Mouse (Mus musculus) retina, postnatal 7 days (tissue): ENCODE data around the gene Drosha.

Experiments used
- DNase-seq: peaks from one replicate; pipeline ENCODE4 v3.0.0-alpha.2; 2012; ENCODE audit warnings: low read depth, low spot score

The Drosha gene

DNA sequence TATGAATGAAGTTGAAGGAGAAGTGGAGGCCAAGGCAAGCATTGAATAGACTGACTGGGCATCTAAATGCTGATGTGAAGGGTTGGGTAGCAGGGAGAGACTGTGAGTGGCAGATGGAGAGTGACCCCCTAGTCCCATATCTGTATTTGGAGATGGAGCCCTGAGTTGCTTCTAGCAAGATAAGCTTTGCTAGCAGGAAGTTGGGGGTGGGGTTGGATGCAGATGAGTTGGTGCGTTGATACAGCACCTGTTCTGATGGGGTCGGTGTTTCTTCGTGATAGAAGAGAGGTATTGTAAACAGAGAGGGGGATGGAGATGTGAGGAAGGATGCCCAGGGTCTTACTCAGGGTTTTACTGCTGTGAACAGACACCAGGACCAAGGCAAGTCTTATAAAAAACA is 5.3 kb downstream of the Drosha start:
- no peak for DNase-seq

- no peak for DNase-seq
These were observed 8.0 kb downstream of the Drosha start for GRCm38 (mm10) chr15:12832599-12832998.

DNA sequence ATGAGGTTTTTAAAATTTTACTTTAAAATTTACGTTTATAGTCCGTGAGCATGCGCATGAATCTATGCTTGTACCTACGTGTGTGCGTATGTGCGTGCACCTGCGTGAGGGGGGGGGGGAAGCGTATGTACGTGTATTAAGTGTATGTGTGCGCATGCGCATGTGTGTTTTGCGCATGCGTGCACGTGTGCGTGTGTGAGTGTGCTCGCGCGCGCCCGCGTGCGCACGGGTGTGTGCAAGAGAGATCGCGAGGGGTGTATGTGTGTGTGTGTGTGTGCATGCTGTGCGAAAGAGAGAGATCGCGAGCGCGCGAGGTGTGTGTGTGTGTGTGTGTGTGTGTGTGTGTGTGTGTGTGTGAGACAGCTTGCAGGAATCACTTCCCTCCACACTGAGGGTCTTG is 8.8 kb downstream of the Drosha start:
- DNase-seq, result no peak

DNA sequence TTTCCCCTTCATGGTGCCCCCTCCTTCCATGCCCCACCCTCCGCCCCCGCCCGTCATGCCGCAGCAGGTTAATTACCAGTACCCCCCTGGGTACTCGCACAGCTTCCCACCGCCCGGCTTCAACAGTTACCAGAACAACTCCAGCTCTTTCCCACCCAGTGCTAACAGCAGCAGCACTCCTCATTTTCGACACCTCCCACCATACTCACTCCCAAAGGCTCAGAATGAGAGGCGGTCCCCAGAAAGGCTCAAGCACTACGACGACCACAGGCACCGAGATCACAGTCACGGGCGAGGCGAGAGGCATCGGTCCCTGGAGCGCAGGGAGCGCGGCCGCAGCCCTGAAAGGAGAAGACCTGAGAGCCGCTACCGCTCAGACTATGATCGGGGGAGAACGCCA is 9.6 kb downstream of the Drosha start:
- DNase-seq, result no peak

DNA sequence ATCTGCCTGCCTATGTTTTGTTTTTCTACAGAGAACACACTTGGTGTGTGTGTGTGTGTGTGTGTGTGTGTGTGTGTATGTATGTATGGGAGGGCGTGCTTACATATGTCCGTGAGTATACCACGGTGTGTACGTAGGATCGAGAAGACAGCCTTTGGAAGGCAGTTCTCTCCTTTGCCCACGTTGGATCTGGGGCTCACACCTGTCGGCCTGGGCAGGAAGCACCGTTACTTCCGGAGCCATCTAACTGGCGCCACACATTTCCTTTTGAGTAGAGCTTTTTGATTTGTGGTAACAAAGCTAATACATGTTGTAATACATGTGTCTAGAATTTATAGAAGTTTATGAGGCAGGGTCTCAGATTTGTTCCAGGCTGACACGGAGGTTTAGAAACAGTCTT is 16.1 kb downstream of the Drosha start:
- no peak for DNase-seq

DNA sequence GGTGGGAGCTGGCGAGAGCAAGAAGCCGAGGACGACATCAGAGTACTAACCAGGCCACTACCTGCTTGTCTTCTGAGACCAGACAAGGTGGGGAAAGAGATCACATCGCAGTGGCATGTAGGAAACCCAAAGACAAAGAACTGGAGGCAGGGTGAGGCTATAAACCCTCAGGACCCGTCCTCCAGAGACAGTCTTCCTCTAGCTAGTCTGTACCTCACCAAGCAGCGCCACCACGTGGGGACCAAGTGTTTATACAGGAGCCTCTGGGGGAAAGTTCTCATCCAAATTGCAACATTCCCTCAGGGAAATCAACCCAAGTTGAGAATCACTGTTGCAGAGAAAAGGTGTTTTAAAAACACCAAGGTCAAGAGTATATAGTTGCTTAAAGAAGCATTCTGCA is 18.2 kb downstream of the Drosha start:
- DNase-seq, result no peak

DNA sequence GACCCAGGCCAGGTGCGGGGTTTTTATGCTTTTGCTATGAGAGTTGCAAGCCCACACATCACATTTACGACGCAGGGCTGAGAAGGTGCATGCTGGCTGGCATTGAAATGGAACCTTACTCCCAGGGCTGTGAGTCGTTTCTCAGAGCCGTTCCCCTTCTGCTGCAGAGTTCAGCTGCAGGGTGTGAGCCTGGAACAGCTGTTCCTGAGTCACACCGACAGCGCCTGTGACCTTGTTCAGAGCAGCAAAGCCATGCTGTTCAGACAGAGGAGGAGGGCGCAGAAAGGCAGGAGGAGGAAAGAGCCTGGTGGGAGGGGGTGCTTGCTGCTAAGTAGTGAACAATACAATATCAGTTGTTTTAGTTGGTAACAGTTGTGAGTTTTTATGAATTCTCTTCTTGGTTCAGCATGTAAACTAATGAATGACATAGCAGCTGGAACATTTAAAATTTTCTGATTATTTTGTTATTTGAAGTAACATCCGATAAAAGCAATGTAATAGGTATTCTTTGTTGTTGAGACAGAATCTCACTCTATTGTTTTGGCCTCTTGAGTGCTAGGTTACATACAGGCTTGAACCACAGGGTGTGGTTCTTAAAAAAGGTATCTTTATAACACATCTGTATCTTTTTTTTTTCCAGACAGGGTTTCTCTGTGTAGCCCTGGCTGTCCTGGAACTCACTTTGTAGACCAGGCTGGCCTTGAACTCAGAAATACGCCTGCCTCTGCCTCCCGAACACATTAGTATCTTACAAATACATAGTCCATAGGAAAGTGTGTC is 23.8 kb downstream of the Drosha start:
- DNase-seq, result no peak

- no peak for DNase-seq
These were observed 24.8 kb downstream of the Drosha start for GRCm38 (mm10) chr15:12849373-12849772.

DNA sequence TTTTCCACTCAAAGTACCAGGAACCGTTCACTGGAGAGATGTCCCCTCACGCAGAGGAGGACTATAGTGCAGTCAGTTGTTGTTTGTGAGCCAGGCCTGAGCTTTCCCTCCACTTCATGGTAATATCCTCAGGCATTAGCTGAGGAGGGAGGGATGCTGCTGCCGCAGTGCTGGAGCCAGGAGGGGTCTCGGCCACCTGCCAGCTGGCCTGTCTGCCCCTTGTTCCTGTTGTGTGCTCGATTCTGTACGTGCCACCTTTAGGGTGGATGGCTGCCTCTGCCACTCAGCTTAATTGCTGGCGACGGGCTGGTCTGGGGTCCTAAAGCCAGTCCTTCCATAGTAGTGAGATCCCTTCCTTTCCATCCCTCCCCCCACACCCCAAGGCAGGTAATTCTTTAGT is 28.9 kb downstream of the Drosha start:
- DNase-seq, result no peak

DNA sequence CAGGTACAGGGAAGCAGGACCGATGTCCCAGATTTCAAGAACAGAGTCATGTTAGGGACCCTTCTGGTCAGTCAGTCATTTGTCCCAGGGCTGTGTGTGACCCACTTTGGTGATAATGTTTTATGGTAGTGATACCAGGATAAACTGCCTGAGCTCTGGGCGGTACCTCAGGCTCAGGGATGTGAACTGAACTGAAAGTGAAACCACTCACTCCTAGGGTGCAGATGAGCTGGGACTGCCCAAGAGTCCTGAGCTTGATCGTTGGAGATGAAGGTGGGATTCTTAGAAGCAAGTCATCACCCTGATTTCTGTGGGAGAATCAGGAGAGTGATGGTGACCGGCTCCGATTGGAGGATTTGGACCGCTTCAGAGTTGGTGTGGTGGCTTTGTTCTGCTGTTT is 32.2 kb downstream of the Drosha start:
- no peak for DNase-seq

DNA sequence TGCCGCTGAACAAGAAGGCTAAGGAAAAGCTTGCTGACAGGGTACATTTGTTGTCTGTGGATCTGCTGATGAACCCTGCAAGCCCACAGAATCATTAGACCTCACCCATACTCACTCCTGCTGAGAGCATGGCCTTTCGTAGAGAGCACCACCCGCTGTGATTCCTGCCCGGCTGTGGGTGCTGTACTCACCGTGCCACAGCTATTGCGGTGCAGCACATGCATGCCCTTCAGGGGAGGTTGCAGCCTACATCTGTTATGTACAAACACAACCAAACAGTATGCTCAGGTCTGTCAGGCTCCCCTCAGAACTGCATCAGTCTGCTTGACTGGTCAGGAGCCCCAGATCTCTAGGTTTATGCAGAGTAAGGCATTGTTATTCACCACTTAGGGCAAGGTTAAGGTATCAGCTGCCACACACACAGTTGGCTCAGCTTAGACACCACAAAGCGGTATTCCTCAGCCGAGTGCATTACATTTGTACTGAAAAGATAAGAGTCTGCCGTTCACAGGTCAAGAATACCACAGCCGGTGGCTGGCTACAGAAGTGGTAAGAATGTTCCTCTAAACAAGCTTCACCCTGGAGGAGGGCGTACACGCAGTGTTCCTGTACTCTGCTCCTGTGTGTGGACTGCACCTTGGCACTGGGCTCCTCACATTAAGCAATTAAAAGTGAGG is 33.4 kb downstream of the Drosha start:
- DNase-seq, result no peak

GRCm38 (mm10) chr15:12858645-12859044 is 34.0 kb downstream of the Drosha start:
- DNase-seq, result no peak

GRCm38 (mm10) chr15:12862061-12862460 is 37.4 kb downstream of the Drosha start:
- DNase-seq, result no peak

DNA sequence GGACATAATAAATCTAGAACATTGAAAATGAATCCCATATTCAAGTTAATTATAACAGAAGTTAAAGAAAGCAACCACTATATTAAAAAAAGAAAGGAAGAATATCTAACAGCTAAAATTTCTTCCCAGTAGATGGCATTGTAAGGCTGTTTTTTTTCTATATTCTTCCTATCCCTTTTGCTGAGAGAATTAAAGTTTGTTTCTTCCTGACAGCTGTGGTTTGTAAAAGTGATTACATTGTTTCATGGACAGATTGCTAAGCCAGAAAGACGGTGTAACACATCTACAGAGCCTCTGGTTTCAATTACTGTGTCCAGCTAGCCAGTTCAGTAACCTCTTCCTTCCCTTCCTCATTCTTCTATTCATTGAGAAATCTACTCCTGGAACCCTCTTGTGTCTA is 39.1 kb downstream of the Drosha start:
- no peak for DNase-seq

GRCm38 (mm10) chr15:12865595-12866314 is 41.1 kb downstream of the Drosha start:
- no peak for DNase-seq

GRCm38 (mm10) chr15:12867269-12867668 is 42.7 kb downstream of the Drosha start:
- no peak for DNase-seq

- DNase-seq, result peak; percentile 19
These were observed 51.0 kb downstream of the Drosha start for GRCm38 (mm10) chr15:12875442-12876176.

GRCm38 (mm10) chr15:12876266-12876665 is 51.7 kb downstream of the Drosha start:
- DNase-seq, result no peak

DNA sequence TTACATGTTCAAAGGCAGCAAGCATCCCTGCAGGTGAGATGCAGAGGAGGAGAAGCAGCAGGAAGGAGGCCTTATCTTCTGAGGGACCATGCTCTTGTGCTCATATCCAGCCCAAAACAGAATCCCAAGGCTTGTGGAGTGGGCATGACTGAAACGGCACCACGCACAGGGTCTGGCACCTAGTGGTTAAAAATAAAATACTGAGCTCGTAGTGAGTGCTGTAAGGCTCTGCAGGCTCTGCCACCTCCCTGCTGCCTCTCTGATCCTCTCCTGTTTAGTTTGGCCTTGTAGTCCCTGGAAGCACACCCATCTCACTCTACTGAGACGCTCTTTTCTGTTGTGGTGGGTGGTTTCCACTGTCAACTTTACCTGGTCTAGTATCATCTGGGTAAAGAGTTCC is 52.3 kb downstream of the Drosha start:
- no peak for DNase-seq

DNA sequence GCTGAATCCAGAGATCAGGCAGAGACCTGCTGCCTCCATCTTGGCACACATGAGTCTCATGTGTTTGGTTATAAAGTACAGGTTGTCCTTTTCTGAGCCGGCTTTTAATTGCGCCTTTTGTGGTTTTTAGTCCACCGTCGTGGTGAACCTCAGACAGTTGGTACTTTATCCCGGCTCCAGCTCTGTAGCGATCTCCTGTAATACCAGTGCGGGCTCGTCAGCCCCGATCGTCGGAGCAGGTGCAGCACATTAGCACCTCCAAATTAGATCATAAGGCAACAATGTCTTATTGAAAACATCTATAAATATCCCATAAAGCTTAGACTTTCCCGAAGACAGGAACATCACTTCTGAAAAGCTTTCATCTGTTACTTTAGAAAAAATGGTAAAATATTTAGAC is 53.3 kb downstream of the Drosha start:
- DNase-seq, result no peak

DNA sequence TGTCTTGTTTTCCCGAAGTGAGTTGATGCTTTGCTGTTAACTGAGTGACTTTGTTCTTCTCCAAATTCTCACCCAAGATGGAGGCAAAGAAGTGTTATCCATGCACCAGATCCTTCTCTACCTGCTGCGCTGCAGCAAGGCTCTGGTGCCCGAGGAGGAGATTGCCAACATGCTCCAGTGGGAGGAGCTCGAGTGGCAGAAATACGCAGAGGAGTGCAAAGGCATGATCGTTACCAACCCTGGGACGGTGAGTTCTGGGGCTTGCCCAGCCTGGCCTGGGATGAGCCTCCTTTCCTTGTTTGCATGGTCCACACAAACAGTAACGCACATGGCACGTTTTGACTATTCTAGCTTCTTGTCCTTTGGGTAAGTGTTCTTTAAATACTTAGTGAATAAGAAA is 54.0 kb downstream of the Drosha start:
- no peak for DNase-seq

GRCm38 (mm10) chr15:12879937-12880336 is 55.3 kb downstream of the Drosha start:
- no peak for DNase-seq
